Mouse (Mus musculus): ENCODE measurements at regions not wholly inside any gene's neighbourhood (a gene's known extent, or its start where the extent isn't known, plus 50 kb on each side); places are given as distances from the start of the nearest gene placed in this dataset.

- WGBS, result 37% methylated on average over 14 of the region's 14 CpGs
- Histone ChIP-seq H3K36me3 (ENCODE audit: control insufficient read depth, insufficient read depth, low read length) (no peaks in the 10 kb centered on the region), H3K27me3 (replicated peaks; ENCODE audit: control insufficient read depth, insufficient read depth, low read length) (no peaks in the 10 kb centered on the region), H3K4me3 (ENCODE audit: insufficient read depth, low read depth, low read length) (no peak overlapping the region), H3K4me1 (ENCODE audit: control insufficient read depth, insufficient read depth, low read length) (no peaks in the 10 kb centered on the region), H3K27ac (ENCODE audit: insufficient read depth, low read depth, low read length) (no peak overlapping the region)
- peak; percentile 35 for DNase-seq
- TF ChIP-seq CTCF (conservative IDR thresholded peaks at IDR 0.05; ENCODE audit: insufficient read depth, insufficient read length, low read depth, low read length), result no peak
- no peak for TF ChIP-seq POLR2A (IDR thresholded peaks at IDR 0.05; ENCODE audit: low read depth, low read length)
Measured at GRCm38 (mm10) chr8:34679565-34680291, 568.2 kb upstream of the Gm10131 start.

GRCm38 (mm10) chr8:34678879-34679278 is 567.3 kb upstream of the Gm10131 start:
- Histone ChIP-seq H3K27me3 (replicated peaks; ENCODE audit: control insufficient read depth, insufficient read depth, low read length) (no peaks in the 10 kb centered on the region), H3K4me3 (ENCODE audit: insufficient read depth, low read depth, low read length) (no peak overlapping the region), H3K36me3 (ENCODE audit: control insufficient read depth, insufficient read depth, low read length) (no peaks in the 10 kb centered on the region), H3K4me1 (ENCODE audit: control insufficient read depth, insufficient read depth, low read length) (no peaks in the 10 kb centered on the region), H3K27ac (ENCODE audit: insufficient read depth, low read depth, low read length) (no peak overlapping the region)
- WGBS, result 97% methylated on average over 8 of the region's 8 CpGs
- no peak for DNase-seq
- TF ChIP-seq POLR2A (IDR thresholded peaks at IDR 0.05; ENCODE audit: low read depth, low read length), result no peak
- no peak for TF ChIP-seq CTCF (conservative IDR thresholded peaks at IDR 0.05; ENCODE audit: insufficient read depth, insufficient read length, low read depth, low read length)

GRCm38 (mm10) chr8:34671716-34672115 is 560.2 kb upstream of the Gm10131 start:
- Histone ChIP-seq H3K27me3 (replicated peaks; ENCODE audit: control insufficient read depth, insufficient read depth, low read length) (no peaks in the 10 kb centered on the region), H3K36me3 (ENCODE audit: control insufficient read depth, insufficient read depth, low read length) (no peaks in the 10 kb centered on the region), H3K4me3 (ENCODE audit: insufficient read depth, low read depth, low read length) (no peak overlapping the region), H3K4me1 (ENCODE audit: control insufficient read depth, insufficient read depth, low read length) (no peaks in the 10 kb centered on the region), H3K27ac (ENCODE audit: insufficient read depth, low read depth, low read length) (no peak overlapping the region)
- no peak for DNase-seq
- 41% methylated on average over 3 of the region's 3 CpGs for WGBS
- TF ChIP-seq CTCF (conservative IDR thresholded peaks at IDR 0.05; ENCODE audit: insufficient read depth, insufficient read length, low read depth, low read length) (no peak), POLR2A (IDR thresholded peaks at IDR 0.05; ENCODE audit: low read depth, low read length) (no peak)

- WGBS, result 43% methylated on average over 4 of the region's 4 CpGs
- H3K4me3 ChIP-seq (ENCODE audit: insufficient read depth, low read depth, low read length), result no peak overlapping the region
- no peak for TF ChIP-seq CTCF (conservative IDR thresholded peaks at IDR 0.05; ENCODE audit: insufficient read depth, insufficient read length, low read depth, low read length)
- TF ChIP-seq POLR2A (IDR thresholded peaks at IDR 0.05; ENCODE audit: low read depth, low read length), result no peak
- H3K27me3 ChIP-seq (replicated peaks; ENCODE audit: control insufficient read depth, insufficient read depth, low read length), result no peaks in the 10 kb centered on the region
- H3K36me3 ChIP-seq (ENCODE audit: control insufficient read depth, insufficient read depth, low read length), result no peaks in the 10 kb centered on the region
- no peaks in the 10 kb centered on the region for H3K4me1 ChIP-seq (ENCODE audit: control insufficient read depth, insufficient read depth, low read length)
- no peak overlapping the region for H3K27ac ChIP-seq (ENCODE audit: insufficient read depth, low read depth, low read length)
- DNase-seq, result no peak
Measured at GRCm38 (mm10) chr8:34670930-34671715, 559.6 kb upstream of the Gm10131 start.

GRCm38 (mm10) chr8:34669146-34669545 is 557.6 kb upstream of the Gm10131 start:
- no peak overlapping the region for H3K27ac ChIP-seq (ENCODE audit: insufficient read depth, low read depth, low read length)
- 81% methylated on average over 3 of the region's 3 CpGs for WGBS
- no peak for DNase-seq
- no peaks in the 10 kb centered on the region for H3K27me3 ChIP-seq (replicated peaks; ENCODE audit: control insufficient read depth, insufficient read depth, low read length)
- no peak overlapping the region for H3K4me3 ChIP-seq (ENCODE audit: insufficient read depth, low read depth, low read length)
- H3K36me3 ChIP-seq (ENCODE audit: control insufficient read depth, insufficient read depth, low read length), result no peaks in the 10 kb centered on the region
- no peak for TF ChIP-seq CTCF (conservative IDR thresholded peaks at IDR 0.05; ENCODE audit: insufficient read depth, insufficient read length, low read depth, low read length)
- TF ChIP-seq POLR2A (IDR thresholded peaks at IDR 0.05; ENCODE audit: low read depth, low read length), result no peak
- H3K4me1 ChIP-seq (ENCODE audit: control insufficient read depth, insufficient read depth, low read length), result no peaks in the 10 kb centered on the region

GRCm38 (mm10) chr8:34664429-34664828 is 552.9 kb upstream of the Gm10131 start:
- TF ChIP-seq CTCF (conservative IDR thresholded peaks at IDR 0.05; ENCODE audit: insufficient read depth, insufficient read length, low read depth, low read length) (no peak), POLR2A (IDR thresholded peaks at IDR 0.05; ENCODE audit: low read depth, low read length) (no peak)
- H3K4me1 ChIP-seq (ENCODE audit: control insufficient read depth, insufficient read depth, low read length), result no peaks in the 10 kb centered on the region
- H3K27me3 ChIP-seq (replicated peaks; ENCODE audit: control insufficient read depth, insufficient read depth, low read length), result no peaks in the 10 kb centered on the region
- WGBS, result 74% methylated on average over 4 of the region's 4 CpGs
- DNase-seq, result no peak
- H3K36me3 ChIP-seq (ENCODE audit: control insufficient read depth, insufficient read depth, low read length), result no peaks in the 10 kb centered on the region
- no peak overlapping the region for H3K27ac ChIP-seq (ENCODE audit: insufficient read depth, low read depth, low read length)
- H3K4me3 ChIP-seq (ENCODE audit: insufficient read depth, low read depth, low read length), result no peak overlapping the region

GRCm38 (mm10) chr8:34662532-34662931 is 551.0 kb upstream of the Gm10131 start:
- no peak for TF ChIP-seq CTCF (conservative IDR thresholded peaks at IDR 0.05; ENCODE audit: insufficient read depth, insufficient read length, low read depth, low read length)
- no peak for TF ChIP-seq POLR2A (IDR thresholded peaks at IDR 0.05; ENCODE audit: low read depth, low read length)
- H3K36me3 ChIP-seq (ENCODE audit: control insufficient read depth, insufficient read depth, low read length), result no peaks in the 10 kb centered on the region
- no peak overlapping the region for H3K27ac ChIP-seq (ENCODE audit: insufficient read depth, low read depth, low read length)
- no peak for DNase-seq
- H3K27me3 ChIP-seq (replicated peaks; ENCODE audit: control insufficient read depth, insufficient read depth, low read length), result no peaks in the 10 kb centered on the region
- H3K4me3 ChIP-seq (ENCODE audit: insufficient read depth, low read depth, low read length), result no peak overlapping the region
- 92% methylated on average over 6 of the region's 6 CpGs for WGBS
- H3K4me1 ChIP-seq (ENCODE audit: control insufficient read depth, insufficient read depth, low read length), result no peaks in the 10 kb centered on the region
